ENCODE assay signal across 27 mouse cellular contexts in the genomic region with DNA sequence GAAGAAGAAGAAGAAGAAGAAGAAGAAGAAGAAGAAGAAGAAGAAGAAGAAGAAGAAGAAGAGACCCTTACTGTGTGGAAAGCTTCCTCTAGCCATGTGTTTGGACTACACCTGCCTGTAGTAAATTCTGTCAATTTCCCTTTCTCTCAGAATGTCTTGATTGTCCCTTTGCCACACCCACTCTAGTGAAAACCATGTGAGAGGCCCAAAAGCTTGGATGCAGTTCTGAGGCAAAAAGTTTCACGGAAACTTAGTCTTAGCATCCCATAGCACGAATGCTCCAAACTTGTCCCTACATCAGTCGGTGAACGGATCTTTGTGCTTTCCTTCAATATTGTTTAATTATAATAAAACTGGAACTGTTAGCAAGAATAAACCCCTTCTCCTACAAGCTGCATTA.
"Had no signal": no experiment of that assay in that cellular context is flagged by ENCODE, and none has a peak within 500 bp of the region (broad histone marks: within the 10 kb centered on the region; RNA-seq: fewer than 3 reads in every experiment).

No protein-coding gene starts in this region.

- DNase-seq: gastrocnemius, adult 2 months; gastrocnemius, postnatal 10 days; gastrocnemius, postnatal 25 days; heart, adult 18-20 months; heart, postnatal 14 days; heart, postnatal 36 days; kidney, adult 11 months; kidney, adult 2 months; kidney, adult 9 months; kidney, postnatal 14 days; kidney, postnatal 36 days; layer of hippocampus, adult 9-11 months; layer of hippocampus, postnatal 36 days; liver; liver, embryonic 13.5 days had no signal

- H3K4me1 ChIP-seq: heart, embryonic 10.5 days; heart, embryonic 13.5 days; heart, embryonic 15.5 days; hindbrain, embryonic 13.5 days; hindbrain, embryonic 15.5 days; kidney, embryonic 15.5 days; limb, embryonic 10.5 days; limb, embryonic 12.5 days; liver, embryonic 13.5 days had no signal

- H3K27ac ChIP-seq: gastrocnemius, adult 2 months; heart, embryonic 10.5 days; heart, embryonic 13.5 days; heart, embryonic 15.5 days; hindbrain, embryonic 13.5 days; hindbrain, embryonic 15.5 days; hindbrain, postnatal 0 days; kidney, embryonic 15.5 days; kidney, postnatal 0 days; limb, embryonic 10.5 days; limb, embryonic 12.5 days; liver, embryonic 13.5 days had no signal

- H3K9ac ChIP-seq: heart, embryonic 13.5 days; heart, embryonic 15.5 days; hindbrain, embryonic 13.5 days; hindbrain, embryonic 15.5 days; kidney, embryonic 15.5 days; limb, embryonic 12.5 days; liver, embryonic 13.5 days had no signal

- H3K4me3 ChIP-seq: gastrocnemius, adult 2 months; heart, embryonic 10.5 days; heart, embryonic 13.5 days; heart, embryonic 15.5 days; hindbrain, embryonic 13.5 days; hindbrain, embryonic 15.5 days; kidney, embryonic 15.5 days; limb, embryonic 10.5 days; limb, embryonic 12.5 days; liver, embryonic 13.5 days had no signal

- ATAC-seq: hindbrain, postnatal 0 days; intestine, embryonic 16.5 days had no signal

- H3K36me3 ChIP-seq: heart, embryonic 10.5 days; heart, embryonic 13.5 days; heart, embryonic 15.5 days; hindbrain, embryonic 13.5 days; hindbrain, embryonic 15.5 days; kidney, embryonic 15.5 days; limb, embryonic 10.5 days; limb, embryonic 12.5 days; liver, embryonic 13.5 days had no signal

- H3K4me2 ChIP-seq: heart, embryonic 13.5 days; heart, embryonic 15.5 days; hindbrain, embryonic 13.5 days; hindbrain, embryonic 15.5 days; kidney, embryonic 15.5 days; limb, embryonic 12.5 days; liver, embryonic 11.5 days; liver, embryonic 13.5 days had no signal

- H3K9me3 ChIP-seq: heart, embryonic 10.5 days; heart, embryonic 13.5 days; heart, embryonic 15.5 days; hindbrain, embryonic 13.5 days; hindbrain, embryonic 15.5 days; kidney, embryonic 15.5 days; limb, embryonic 10.5 days; limb, embryonic 12.5 days; liver, embryonic 13.5 days had no signal

- H3K27me3 ChIP-seq: heart, embryonic 13.5 days; heart, embryonic 15.5 days; hindbrain, embryonic 13.5 days; hindbrain, embryonic 15.5 days; kidney, embryonic 15.5 days; limb, embryonic 12.5 days; liver, embryonic 13.5 days had no signal
